Mouse (Mus musculus): ENCODE measurements around the gene Tecr.

Gene Tecr

DNA sequence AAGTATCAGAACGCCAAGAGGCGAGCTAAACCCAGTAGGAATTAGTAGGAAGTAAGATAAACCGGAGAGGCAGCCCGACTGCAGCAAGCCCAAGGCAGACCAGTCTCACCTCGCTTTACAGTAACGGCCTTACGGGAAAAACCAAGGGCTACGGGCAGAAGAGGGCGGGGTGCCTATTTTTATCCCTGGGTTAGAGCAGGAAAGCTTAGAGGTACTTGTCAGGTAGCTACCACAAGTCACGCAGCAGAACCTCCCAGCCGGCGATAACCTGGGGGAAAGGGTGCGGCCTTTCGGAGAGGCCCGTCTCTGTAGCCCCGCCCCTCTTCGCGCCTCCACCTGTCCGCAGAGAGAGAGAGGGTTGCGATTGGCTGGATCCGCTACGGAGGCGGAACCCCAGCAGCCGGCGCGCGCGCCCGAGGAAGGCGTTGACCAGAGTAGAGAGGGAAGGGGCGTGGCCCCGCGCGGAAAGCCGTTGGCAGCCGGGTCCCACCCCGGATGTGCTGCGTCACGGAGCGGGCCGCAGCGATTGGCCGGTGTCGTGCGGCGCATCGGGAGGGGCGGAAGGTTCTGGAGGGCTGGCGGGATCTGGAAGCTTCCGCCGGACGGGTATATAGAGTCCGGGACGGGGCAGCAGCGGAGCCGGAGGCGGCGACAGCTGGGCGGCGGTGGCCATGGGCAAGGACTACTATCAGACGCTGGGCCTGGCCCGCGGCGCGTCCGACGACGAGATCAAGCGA is at the start of gene Tecr, which contains the start of gene Dnajb1:
TSS of gene Tecr (minus strand) at position 311 of the 737 bp plus-strand sequence.
TSS of gene Dnajb1 (plus strand) at position 533 of the 737 bp plus-strand sequence.
- DNase-seq (ENCODE audit: low read depth): peak; percentile 98

DNA sequence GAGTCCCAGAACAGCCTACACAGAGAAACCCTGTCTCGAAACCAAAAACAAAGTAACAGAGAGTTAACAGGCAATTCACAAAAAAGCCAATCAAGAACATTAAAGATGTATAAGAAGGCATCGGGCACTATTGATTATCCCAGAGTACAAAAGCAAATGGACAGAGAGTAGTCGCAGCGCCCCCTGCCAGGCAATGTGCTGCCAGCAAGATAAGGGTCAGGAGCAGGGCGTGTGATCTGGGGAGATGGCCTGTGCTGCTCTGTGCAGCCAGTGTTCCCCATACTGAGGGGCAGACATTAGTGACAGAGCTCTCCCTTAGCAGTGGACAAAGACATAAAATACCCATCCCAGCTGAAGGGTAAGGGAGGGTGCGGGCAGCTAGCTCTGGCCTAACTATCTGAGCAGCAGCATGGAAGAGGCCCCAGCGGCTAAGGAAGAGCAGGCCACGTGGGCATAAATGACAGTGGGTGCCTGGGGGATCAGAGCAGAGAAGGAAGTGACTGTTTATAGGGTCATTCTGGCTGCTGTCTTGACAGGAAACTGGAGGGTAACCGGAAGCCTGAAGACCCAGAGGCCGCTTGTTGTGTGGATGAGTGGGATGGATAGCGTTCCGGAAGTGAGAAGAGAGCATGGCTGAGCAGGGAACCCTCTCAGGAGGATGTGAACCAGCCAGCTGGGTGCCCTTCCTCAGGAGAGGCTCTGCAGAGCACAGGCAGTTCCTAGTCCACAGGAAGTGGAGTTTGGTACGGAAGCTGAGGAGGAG is 48.9 kb upstream of the Tecr start:
- DNase-seq (ENCODE audit: low read depth): no peak

DNA sequence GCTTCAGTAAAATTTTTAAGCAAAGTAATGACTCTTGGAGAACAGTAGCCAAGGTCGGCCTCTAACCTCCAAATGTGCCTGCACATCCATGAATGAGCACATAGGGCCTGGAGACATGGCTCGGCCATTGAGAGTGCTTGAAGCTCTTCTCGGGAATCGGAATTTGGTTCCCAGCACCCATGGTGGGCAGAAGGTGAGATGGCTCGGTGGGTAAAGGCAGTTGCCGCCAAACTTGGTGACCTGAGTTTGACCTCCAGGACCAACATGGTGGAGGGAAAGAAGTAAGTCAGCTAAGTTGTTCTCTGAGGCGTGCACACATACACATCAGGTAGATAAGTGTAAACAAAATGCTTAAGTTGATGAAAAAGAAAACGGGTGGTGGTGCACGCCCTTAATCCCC is 48.3 kb upstream of the Tecr start:
- DNase-seq (ENCODE audit: low read depth): no peak

DNA sequence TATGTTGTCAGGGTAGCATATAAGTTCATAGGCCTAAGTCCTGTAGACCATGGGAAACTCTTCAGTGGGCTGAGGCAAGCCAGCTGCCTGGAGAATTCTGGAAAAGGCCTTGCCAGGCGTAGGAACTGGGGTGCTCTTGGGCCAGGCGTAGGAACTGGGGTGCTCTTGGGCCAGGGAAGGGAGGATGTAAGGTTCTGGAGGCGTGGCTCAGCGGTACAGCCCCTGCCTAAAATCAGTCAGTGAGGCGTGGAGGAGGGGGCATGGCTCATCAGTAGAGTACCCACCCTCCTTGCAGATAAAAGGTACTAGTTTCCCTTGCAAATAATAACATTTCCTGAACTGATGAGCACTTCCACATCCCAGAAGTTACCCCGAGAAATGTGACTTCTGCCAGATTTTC is 47.0 kb upstream of the Tecr start:
- no peak for DNase-seq (ENCODE audit: low read depth)

DNA sequence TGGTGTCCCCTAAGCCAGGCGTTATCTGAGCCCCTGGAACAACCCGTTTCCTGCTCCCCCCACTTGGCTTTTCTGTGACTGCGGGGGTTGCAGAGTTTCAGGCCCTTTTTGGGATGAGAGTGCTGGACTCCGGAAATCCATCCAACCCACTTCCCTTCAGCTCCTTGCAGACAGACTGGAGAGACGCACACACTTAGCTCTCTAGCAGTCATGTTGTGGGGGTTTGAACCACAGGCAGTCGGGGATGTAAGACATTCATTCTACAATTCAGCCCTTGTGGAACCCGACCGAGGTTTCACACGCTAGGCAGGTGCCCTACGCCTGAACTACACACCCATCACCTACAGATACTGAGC is 45.9 kb upstream of the Tecr start:
- no peak for DNase-seq (ENCODE audit: low read depth)

DNA sequence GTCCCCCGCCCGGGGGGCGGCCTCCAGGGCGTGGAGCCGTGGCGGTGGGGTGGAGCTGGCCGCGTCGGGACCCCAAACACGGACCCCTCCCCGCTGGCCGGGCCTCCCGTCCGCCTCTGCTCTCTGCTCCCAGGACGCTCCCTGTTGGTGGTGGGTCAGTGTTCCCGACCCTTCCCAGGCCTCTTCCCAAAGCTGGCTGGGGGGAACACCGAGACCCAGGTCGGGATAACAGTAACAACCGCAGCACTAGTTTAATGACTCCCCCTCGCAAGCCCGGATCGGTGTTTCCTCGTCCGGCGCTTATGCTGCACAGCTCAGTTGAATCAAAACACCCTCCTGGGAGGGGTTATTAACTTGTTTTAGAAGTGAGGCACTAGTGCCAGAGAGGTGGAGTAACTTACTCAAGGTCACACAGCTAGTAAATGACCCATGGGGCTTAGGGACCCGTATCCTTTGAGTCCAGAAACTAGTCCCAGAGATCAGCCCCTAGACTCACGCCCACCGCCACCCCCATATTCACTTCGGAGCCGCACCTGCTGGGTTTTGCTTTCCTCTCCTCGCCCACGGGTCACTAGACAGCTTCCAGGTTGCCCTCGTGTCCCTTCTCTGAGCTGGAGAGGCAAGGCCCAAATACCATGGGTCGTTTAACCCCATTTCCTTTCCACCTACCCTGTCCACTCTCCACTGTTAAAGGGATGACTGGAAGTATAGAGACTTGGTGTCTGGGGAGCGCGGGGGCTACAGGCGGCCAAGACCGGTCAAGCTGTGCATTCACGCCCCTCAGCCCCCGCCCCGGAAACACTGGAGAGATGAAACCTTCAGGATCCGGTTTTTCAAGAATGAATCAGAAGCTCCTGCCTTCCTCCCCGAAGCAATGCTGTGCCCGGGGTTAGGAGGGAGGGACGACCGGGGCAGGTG is 45.2 kb upstream of the Tecr start:
- DNase-seq (ENCODE audit: low read depth): no peak

DNA sequence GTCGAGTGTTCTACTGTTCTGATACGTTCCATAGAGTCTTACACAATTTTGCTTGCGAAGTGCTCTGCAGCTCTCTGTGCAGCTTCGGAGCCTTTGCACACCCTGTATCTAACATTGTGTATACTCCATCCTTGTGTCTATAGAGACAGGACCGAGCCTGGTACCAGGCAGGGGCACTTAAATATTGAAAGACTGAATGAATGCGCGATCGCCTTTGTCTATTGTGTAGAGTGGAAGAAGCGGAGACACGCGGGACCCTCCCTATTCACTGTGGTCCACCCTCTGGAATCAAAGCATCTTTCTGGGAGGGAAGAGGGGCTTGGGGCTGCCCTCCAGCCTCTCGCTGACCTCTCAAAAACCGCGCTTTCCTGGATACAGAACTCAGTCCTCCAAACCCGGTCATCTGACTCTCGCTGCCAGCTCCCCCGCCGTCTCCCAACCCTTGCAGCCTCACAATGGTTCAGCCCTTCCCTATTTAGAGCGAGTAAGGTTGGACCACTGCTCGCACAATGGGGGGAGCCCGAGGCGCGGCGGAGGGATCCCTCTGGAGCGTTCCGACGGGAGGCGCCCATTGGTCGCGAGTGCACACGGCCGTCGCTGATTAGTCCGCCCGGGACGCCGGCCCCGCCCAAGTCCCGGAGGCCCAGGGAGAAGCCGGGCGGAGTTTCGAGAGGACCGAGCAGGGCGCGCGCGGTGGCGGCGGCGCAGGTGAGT is 44.4 kb upstream of the Tecr start, which contains the start of gene Gipc1:
TSS of gene Gipc1 (plus strand) at position 648 of the 714 bp plus-strand sequence.
- DNase-seq (ENCODE audit: low read depth): peak; percentile 98

DNA sequence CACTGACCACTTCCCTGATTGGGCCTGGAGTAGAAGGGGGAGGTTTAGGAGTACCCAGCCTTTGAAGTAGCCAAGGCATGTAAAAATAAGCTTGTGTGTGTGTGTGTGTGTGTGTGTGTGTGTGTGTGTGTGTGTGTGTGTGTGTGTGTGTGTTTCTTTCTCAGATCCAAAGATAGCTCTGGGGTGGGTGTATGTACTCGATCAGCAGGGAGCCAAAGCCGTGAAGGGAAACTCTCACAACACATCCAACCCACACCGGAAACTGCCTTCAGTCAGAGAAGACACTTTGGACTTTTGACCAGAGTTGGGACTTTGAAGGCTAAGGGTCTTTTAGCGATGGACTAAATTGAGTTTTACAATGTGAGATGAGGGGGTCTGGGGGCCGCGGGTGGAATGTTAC is 41.9 kb upstream of the Tecr start:
- no peak for DNase-seq (ENCODE audit: low read depth)

DNA sequence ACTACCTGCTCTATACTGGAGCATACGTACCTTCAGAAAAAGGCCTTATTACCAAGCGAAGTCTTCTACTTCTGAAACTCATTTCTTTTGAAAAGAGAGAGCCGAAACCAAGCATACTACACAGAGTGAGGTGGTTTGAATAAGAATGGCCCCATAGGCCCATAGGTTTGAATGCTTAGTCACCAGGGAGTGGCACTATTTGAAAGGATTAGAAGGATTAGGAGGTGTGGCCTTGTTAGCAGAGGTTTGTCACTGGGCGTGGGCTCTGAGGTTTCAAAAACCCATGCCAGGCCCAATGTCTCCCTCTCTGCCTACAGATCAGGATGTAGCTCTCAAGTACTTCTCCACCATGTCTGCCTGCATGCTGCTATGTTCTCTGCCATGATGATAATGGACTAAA is 40.3 kb upstream of the Tecr start:
- no peak for DNase-seq (ENCODE audit: low read depth)

DNA sequence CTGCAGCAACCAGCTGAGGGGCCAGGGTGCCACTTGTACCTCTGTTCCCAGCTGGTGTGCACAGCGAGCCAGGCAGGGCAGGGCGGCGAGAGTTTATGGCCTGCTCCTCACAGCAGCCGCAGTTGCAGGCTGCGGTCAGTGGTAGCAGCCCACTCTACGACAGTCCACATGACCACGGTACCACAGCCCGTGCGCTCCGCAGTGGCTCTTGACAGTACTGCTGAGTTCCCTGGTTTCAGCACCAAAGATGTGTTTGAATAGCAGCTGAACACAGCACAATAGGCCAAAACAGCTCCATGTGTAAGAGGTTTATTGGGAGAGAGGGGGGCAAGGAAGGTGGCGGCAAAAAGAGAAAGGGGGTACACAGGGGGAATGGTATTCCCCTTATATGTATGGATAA is 39.7 kb upstream of the Tecr start:
- DNase-seq (ENCODE audit: low read depth): no peak

DNA sequence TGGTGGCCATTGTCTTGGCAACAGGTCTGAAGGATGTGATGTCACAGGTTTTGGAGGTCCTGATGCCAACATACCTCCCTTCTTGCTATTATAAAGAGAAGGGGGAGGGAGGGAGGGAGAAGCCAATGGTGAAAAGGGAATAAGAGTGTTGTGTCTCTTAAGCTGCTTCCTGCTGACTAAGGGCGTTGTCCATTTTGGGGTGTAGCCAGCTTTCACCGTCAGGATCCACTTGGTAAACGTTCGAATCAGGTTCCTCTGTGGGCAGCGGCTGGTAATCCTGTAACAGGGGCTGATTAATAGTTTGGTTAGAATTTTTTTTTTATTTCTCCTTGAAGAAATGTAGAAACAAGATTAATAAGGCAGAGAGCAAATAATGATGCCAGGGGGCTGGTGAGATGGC is 31.9 kb upstream of the Tecr start:
- no peak for DNase-seq (ENCODE audit: low read depth)

DNA sequence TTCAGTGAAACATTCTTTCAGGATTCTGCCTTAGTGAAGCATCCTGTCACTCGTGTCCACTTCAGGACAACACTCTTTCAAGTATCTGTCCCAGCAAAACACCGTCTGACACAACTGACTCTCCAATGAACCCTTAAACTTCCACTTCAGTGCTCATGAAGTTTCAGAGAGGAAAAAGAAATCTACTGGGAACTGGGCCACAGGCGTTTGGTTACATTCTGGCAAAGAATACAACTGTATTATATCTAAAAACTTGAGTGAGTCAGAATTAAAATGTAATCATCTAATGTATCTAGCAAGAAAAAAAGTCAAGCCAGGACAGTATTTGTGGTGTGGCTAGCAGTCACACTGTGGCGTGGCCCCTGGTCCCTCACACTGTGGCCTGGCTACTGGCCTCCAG is 31.1 kb upstream of the Tecr start:
- DNase-seq (ENCODE audit: low read depth): no peak

DNA sequence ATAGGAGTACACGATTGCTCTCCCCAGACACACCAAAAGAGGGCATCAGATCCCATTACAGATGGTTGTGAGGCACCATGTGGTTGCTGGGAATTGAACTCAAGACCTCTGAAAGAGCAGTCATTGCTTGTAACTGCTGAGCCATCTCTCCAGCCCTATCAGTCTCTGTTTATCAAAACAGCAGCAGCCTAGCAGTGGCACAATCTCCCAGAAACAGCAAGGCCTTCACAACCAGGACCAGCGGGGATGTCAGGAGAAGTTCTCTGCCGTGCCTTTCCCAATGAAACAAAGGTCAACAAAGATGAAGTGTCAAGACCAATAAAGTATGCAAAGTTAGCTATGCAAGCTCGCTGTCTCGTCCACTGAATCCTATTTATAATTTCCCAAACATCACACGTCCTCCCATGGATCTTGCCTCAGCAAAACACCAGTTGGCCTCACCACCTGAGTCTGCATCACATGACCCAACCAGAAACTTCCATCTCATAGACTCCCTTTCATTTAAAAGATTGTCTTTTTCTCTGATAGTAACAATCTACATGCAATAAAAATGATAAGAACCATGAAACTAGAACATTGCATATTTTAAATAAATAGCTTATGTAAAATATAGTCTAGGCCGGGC is 24.4 kb upstream of the Tecr start:
- no peak for DNase-seq (ENCODE audit: low read depth)

DNA sequence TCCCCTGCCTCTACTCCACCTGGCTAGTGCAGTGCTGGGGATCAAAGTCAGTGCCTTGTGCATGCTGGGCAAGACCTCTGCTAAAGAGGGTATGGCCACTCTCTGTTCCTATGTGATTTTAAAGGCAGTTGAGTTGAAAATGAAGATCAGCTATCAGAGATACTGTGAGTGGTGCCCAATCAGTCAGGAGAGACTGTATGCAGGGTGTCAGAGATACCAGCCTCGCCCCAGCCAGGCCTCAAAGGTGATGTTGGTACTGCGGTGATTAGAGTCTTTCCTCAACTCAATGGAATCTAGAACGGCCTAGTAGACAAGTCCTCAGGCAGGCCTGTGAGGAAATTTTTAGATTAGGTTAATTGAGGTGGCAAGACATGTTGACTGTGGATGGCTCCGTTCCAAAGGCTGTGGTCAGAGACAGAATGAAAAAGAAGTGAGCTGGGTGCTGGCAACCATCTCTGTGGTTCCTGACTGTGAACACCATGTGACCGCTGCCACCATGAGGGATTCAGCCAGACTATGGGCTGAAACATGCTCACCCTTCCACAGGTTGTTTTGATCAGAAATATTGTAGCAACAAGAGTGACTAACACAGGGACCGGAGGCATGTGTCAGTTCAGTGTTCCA is 18.0 kb upstream of the Tecr start:
- no peak for DNase-seq (ENCODE audit: low read depth)

DNA sequence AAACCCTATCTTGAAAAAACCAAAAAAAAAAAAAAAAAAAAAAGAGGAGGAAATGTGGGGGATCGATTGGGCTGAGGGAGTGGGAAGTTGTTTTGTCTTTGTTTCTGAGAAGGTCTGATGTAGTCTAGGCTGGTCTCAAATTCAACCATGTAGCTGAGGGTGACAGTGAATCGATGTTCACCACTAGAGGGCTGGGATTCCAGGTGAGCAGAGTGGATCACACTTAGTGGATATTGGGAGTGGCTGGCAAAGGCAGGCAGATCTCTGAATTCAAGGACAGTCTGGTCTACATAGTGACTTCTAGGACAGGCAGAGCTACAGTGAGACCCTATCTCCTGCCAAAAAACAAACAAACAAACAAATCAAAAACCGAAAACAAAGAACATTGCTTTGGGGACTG is 17.0 kb upstream of the Tecr start:
- no peak for DNase-seq (ENCODE audit: low read depth)

DNA sequence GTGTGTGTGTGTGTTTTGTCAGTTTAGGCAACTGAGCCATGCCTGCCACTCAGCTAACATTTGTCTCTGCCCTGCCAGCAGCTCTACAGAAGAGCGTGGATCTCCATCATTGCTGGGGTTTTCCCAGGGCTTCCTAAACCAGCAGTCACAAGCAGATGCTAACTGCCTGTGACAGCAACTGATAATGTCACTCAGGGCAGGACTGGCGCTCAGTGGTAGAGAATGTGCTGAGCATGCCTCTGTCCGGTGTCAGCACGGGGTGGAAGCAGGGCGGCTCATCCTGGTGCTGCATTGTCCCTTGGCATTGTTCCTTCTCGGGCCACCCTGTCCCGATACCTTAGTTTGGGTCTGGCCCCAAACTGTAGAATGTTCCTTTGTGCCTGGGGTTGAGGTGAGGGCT is 15.8 kb upstream of the Tecr start:
- no peak for DNase-seq (ENCODE audit: low read depth)

DNA sequence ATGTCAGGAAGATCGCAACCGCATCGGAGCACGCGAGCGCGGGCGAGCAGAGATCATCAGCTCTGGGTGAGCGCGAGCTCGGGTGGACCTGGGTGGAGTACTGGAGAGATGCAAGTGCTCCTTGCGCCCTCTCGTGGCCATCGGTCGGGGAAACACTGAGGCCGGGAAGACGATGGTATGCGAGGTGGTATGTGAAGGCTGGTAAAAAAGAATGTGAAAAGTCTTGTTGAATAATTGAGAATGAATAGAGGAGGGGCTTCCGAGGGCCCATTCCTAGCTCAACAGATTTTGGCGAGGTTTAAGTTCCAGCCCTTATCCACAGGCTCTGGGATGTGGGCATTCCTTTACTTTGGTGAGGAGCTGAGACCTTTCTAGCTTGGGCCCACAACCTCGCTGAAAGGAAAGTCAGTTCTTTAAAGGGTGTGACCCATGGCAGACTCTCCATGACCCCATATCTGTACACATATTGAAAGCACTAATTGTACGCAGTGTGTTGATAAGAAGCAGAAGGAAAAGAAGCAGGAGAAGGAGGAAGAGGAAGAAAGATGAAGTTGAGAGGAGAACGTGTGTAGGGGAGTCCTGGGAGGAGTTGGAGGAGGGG is 14.7 kb upstream of the Tecr start:
- DNase-seq (ENCODE audit: low read depth): peak; percentile 77

DNA sequence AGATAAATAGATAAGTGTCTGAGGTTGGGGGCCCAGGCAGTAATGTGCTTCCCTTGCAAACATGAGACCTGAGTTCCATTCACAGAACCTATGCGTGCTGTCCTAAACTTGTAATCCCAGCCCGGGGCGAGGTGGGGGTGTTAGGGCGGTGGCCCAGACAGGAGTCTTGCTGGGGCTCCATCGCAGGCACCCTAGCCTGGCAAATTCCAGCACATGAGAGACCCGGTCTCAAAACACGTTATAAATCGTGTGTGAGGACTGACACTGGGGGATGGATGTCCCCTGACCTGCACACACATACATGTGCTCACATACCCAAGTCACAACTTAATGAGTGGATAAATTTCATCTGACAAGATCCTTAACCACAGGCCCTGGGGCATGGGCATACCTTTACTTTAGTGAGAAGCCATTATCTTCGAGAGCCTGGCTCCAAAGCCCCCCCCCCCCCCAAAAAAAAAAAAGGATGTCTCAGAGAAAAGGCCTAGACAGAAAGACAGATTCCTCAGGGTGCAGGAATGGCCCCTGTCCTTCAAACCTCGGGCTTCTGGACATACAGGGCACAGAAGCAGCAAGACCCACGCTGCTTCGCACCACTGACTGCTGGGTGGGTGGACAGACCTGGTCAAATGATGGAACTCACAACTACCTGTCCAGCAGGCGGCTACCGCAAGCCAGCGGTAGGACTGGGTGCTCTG is 14.1 kb upstream of the Tecr start:
- DNase-seq (ENCODE audit: low read depth): no peak

DNA sequence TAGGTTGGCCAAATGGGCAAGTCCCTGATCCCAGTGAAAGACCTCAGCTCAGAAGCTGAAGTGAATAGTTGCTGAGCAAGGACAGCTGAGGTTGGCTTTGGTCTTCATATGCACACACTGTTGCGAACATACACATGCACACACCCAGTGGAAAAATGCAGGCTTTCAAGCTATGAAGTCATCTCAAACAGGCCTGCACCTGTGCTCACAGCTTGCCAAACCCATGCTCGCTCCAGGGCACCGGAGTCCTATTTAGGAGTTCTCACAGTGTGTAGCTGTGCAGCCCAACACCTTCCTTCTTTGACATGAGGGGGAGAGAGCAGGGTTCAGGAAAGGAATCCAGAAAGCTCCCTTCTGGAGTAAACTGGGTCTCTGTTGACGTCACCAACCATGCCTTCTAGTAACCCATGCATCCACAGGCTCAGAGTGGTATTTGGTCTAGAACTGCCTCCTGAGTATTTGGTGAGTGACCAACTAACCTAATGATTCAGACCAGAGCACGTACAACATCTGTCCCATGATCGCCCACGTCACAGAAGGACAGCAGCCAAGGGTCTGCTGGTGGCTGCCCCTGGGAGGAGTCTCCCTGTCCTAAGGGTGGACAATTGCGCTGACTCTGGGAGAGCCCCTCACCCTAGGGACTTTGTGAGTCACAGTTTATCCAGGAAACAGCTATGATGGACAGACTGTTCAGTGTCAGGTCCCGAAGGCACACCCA is 12.0 kb upstream of the Tecr start:
- DNase-seq (ENCODE audit: low read depth): no peak
